Mouse (Mus musculus): ENCODE data around the gene Asic5.

Asic5 gene

GRCm38 (mm10) chr3:81981990-81982389, at the start of gene Asic5:
Asic5 (plus strand) TSS chr3:81982290.
- no peak for DNase-seq

GRCm38 (mm10) chr3:81933348-81933747, 48.7 kb upstream of the Asic5 start:
- DNase-seq = no peak

- no peak for DNase-seq
These were observed 43.2 kb upstream of the Asic5 start for GRCm38 (mm10) chr3:81938924-81939323.

GRCm38 (mm10) chr3:81942341-81942740, 39.7 kb upstream of the Asic5 start:
- DNase-seq = no peak

- no peak for DNase-seq
These were observed 39.0 kb upstream of the Asic5 start for GRCm38 (mm10) chr3:81943097-81943496.

GRCm38 (mm10) chr3:81944851-81945393, 37.2 kb upstream of the Asic5 start:
- no peak for DNase-seq

- DNase-seq = no peak
These were observed 33.0 kb upstream of the Asic5 start for GRCm38 (mm10) chr3:81949048-81949447.

GRCm38 (mm10) chr3:81951785-81952184, 30.3 kb upstream of the Asic5 start:
- no peak for DNase-seq

- no peak for DNase-seq
These were observed 24.6 kb upstream of the Asic5 start for GRCm38 (mm10) chr3:81957484-81957883.

GRCm38 (mm10) chr3:81961336-81961735, 20.8 kb upstream of the Asic5 start:
- no peak for DNase-seq

GRCm38 (mm10) chr3:81963768-81964167, 18.3 kb upstream of the Asic5 start:
- peak; percentile 19 for DNase-seq

- DNase-seq = peak; percentile 57
These were observed 17.5 kb upstream of the Asic5 start for GRCm38 (mm10) chr3:81964596-81964995.

GRCm38 (mm10) chr3:81975607-81976006, 6.5 kb upstream of the Asic5 start:
- DNase-seq = no peak

- no peak for DNase-seq
These were observed 6.0 kb upstream of the Asic5 start, which contains the start of gene Tdo2 for GRCm38 (mm10) chr3:81976102-81976501. Tdo2 (minus strand) TSS chr3:81976202.

GRCm38 (mm10) chr3:81981576-81981975, 514 bp upstream of the Asic5 start:
- no peak for DNase-seq

GRCm38 (mm10) chr3:81983120-81983895, 1.2 kb downstream of the Asic5 start:
- no peak for DNase-seq

GRCm38 (mm10) chr3:81985100-81985499, 3.0 kb downstream of the Asic5 start:
- no peak for DNase-seq

GRCm38 (mm10) chr3:81986103-81986502, 4.0 kb downstream of the Asic5 start:
- no peak for DNase-seq

- no peak for DNase-seq
These were observed 5.5 kb downstream of the Asic5 start for GRCm38 (mm10) chr3:81987628-81988027.

- DNase-seq = no peak
These were observed 7.6 kb downstream of the Asic5 start for GRCm38 (mm10) chr3:81989692-81990141.

- no peak for DNase-seq
These were observed 8.4 kb downstream of the Asic5 start for GRCm38 (mm10) chr3:81990531-81990930.

- DNase-seq = no peak
These were observed 13.3 kb downstream of the Asic5 start for GRCm38 (mm10) chr3:81995371-81995770.

GRCm38 (mm10) chr3:81995988-81996387, 13.9 kb downstream of the Asic5 start:
- DNase-seq = no peak

GRCm38 (mm10) chr3:82007002-82007401, 24.9 kb downstream of the Asic5 start:
- no peak for DNase-seq
